Mouse (Mus musculus) bone marrow macrophage, adult 2 months (primary cell): ENCODE results near the gene Ube2d3.

Experiments used
- CTCF ChIP-seq: IDR thresholded peaks from 2 replicates; pipeline ENCODE4 v1.5.1; 2012; ENCODE audit warnings: low read depth, mild to moderate bottlenecking, low read length, moderate library complexity
- POLR2A ChIP-seq: IDR thresholded peaks from 2 replicates; pipeline ENCODE4 v1.6.1; 2012; ENCODE audit warnings: mild to moderate bottlenecking, low read depth, low read length, borderline replicate concordance

DNA sequence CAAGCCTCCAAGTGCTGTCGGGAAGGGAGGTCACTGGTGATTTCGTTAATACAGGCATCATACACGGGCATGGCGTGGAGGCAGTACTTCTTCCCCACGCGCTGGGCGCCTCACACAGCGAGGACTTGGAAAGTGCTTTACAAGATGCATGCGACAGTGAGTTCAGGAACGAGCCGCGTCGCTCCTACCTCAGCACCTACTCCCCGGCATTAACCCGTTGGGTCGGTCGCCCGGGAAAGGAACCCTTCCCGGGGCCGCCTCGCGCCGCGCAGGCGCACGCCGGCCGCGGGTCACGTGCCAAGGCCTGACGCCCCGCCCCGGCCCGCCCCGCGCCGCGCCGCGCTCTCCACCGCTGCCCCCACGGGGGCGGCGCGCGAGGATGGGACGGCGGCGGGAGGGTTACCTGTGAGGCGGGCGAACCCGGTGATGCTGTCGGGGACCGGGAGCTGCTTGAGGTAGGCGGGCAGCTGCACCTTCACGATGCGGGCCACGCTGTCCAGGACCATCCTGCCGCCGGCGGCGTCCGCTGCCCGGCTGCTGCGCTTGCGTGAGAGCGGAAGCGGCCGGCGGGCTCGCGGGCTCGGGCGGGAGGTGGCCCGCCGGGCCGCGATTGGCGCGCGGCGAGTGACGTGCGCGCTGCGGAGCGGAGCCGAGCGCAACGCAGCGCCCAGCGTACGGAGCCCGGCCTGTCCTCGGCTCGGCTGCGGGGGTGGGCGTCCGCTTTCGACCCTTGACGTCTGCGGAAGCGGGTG, 14.9 kb upstream of the Ube2d3 start:
- TF ChIP-seq POLR2A (no peak), CTCF (no peak)
